Mouse (Mus musculus) heart, adult 2 months (tissue): ENCODE data around the gene Sox8. TPM values are rescaled to one million over a fixed set of nuclear protein-coding genes. Genes with fewer than 3 reads are reported as not detected.

Experiments used
- DNase-seq, 2 experiments: peaks; one replicate each; pipeline ENCODE4 v3.0.0; 2021
- H3K27ac ChIP-seq: fragments of 200-600 bp; 2 replicates; pipeline ENCODE4 v1.8.1; 2022
- H3K27me3 ChIP-seq: fragments of 200-500 bp; 2 replicates; pipeline ENCODE4 v1.6.1; 2012; ENCODE audit warnings: mild to moderate bottlenecking, low read length, inconsistent platforms, mixed read lengths; ENCODE audit not compliant: control insufficient read depth, insufficient read depth
- H3K36me3 ChIP-seq: fragments of 200-500 bp; 2 replicates; pipeline ENCODE4 v1.6.1; 2012; ENCODE audit warnings: low read length, inconsistent platforms; ENCODE audit not compliant: control insufficient read depth, insufficient read depth
- H3K4me1 ChIP-seq: fragments of 200-500 bp; 2 replicates; pipeline ENCODE4 v1.6.1; 2011; ENCODE audit warnings: low read length; ENCODE audit not compliant: control insufficient read depth, insufficient read depth
- H3K4me3 ChIP-seq: fragments of 200-600 bp; 2 replicates; pipeline ENCODE4 v1.8.1; 2022
- H3K79me2 ChIP-seq: fragments of 200-500 bp; replicated peaks from 2 replicates; pipeline ENCODE4 v1.6.1; 2012; ENCODE audit warnings: mild to moderate bottlenecking, inconsistent platforms, low read length, moderate library complexity, mixed read lengths; ENCODE audit not compliant: control insufficient read depth, insufficient read depth
- H3K9ac ChIP-seq: fragments of 200-500 bp; 2 replicates; pipeline ENCODE4 v1.6.1; 2012; ENCODE audit warnings: low read depth, mild to moderate bottlenecking, control low read depth, inconsistent platforms, low read length, mixed read lengths
- CTCF ChIP-seq: fragments of 200-600 bp; IDR thresholded peaks from 2 replicates; pipeline ENCODE4 v1.8.1; 2022; ENCODE audit warnings: antibody characterized with exemption, mild to moderate bottlenecking, moderate library complexity
- EP300 ChIP-seq: fragments of 200-500 bp; IDR thresholded peaks from 2 replicates; pipeline ENCODE4 v1.6.1; 2011; ENCODE audit warnings: low read depth, low read length, control low read depth; ENCODE audit not compliant: insufficient read depth
- POLR2A ChIP-seq: fragments of 200-500 bp; IDR thresholded peaks from 2 replicates; pipeline ENCODE4 v1.6.1; 2011; ENCODE audit warnings: mild to moderate bottlenecking, low read depth, low read length, control low read depth; ENCODE audit not compliant: insufficient read depth
- WGBS: fragments of 180-500 bp; shearing (Covaris S2); methylation state at CpG from one replicate; pipeline ENCODE4 v1.1.7; 2018; 5-methylcytosine and 5-hydroxymethylcytosine counted together
- intact Hi-C: fragments of 180-260 bp; cut with DNase I; formaldehyde crosslinking; loops from one replicate; pipeline ENCODE4 v1.15.1; 2025
- polyA plus RNA-seq: library from polyadenylated mRNA; depleted of rRNA; stranded (reverse); fragments of >200 nt; gene quantifications from 2 replicates; pipeline ENCODE4 v1.2.3, GENCODE M21; 2012; rRNA removed
- total RNA-seq, 2 experiments: library from RNA; stranded (reverse); gene quantifications; 2 replicates each; pipeline ENCODE4 v1.2.3; 2021

Sox8 gene
- total and polyA plus RNA-seq, 3 experiments = 0.30 to 0.57 (median 0.44) TPM

GRCm38 (mm10) chr17:25520492-25520891 is 50.0 kb downstream of the Sox8 start:
- no peak for DNase-seq

GRCm38 (mm10) chr17:25519511-25519910 is 51.0 kb downstream of the Sox8 start:
- DNase-seq = no peak
- 85% methylated on average over 5 of the region's 5 CpGs for WGBS
- TF ChIP-seq POLR2A (no peak), EP300 (no peak), CTCF (no peak)
- H3K4me3 ChIP-seq = no peak overlapping the region
- intact Hi-C loops = no loop called here
- no peaks in the 10 kb centered on the region for H3K27me3 ChIP-seq
- H3K27ac ChIP-seq = no peak overlapping the region
- no peaks in the 10 kb centered on the region for H3K4me1 ChIP-seq
- H3K9ac ChIP-seq = no peak overlapping the region
- H3K36me3 ChIP-seq = no peaks in the 10 kb centered on the region
- H3K79me2 ChIP-seq = no peaks in the 10 kb centered on the region

More at GRCm38 (mm10) chr17:25520492-25520891, 50.0 kb downstream of the Sox8 start:
- no peaks in the 10 kb centered on the region for H3K79me2 ChIP-seq
- no peak overlapping the region for H3K27ac ChIP-seq
- no peak overlapping the region for H3K4me3 ChIP-seq
- H3K36me3 ChIP-seq = no peaks in the 10 kb centered on the region
- no peaks in the 10 kb centered on the region for H3K27me3 ChIP-seq
- WGBS = 40% methylated on average over 9 of the region's 9 CpGs
- intact Hi-C loops = no loop called here
- H3K4me1 ChIP-seq = no peaks in the 10 kb centered on the region
- TF ChIP-seq CTCF (no peak), EP300 (no peak)
- no peak overlapping the region for H3K9ac ChIP-seq

GRCm38 (mm10) chr17:25518144-25518543 is 52.3 kb downstream of the Sox8 start:
- 86% methylated on average over 17 of the region's 17 CpGs for WGBS
- TF ChIP-seq POLR2A (no peak), EP300 (no peak), CTCF (no peak)
- intact Hi-C loops = no loop called here
- H3K79me2 ChIP-seq = no peaks in the 10 kb centered on the region
- DNase-seq = no peak
- H3K4me3 ChIP-seq = no peak overlapping the region
- no peaks in the 10 kb centered on the region for H3K27me3 ChIP-seq
- H3K36me3 ChIP-seq = no peaks in the 10 kb centered on the region
- H3K4me1 ChIP-seq = no peaks in the 10 kb centered on the region
- no peak overlapping the region for H3K27ac ChIP-seq
- no peak overlapping the region for H3K9ac ChIP-seq

GRCm38 (mm10) chr17:25516315-25516714 is 54.2 kb downstream of the Sox8 start:
- TF ChIP-seq POLR2A (no peak), EP300 (no peak), CTCF (no peak)
- Histone ChIP-seq H3K4me3 (no peak overlapping the region), H3K27me3 (no peaks in the 10 kb centered on the region), H3K27ac (no peak overlapping the region), H3K36me3 (no peaks in the 10 kb centered on the region), H3K9ac (no peak overlapping the region), H3K4me1 (no peaks in the 10 kb centered on the region), H3K79me2 (no peaks in the 10 kb centered on the region)
- no peak for DNase-seq
- intact Hi-C loops = no loop called here
- WGBS = 14% methylated on average over 5 of the region's 5 CpGs

Other genes with a start within 250 kb of the Sox8 start
- gene Tpsab1, start 225.1 kb downstream of the Sox8 start, total RNA-seq = under 1 TPM; 0.70 to 0.82 TPM
- gene Tpsab1, start 225.1 kb downstream of the Sox8 start, polyA plus RNA-seq = 0.12 and 0.31 TPM in 2 replicates
- 1 to 10 TPM; 1.4 to 2.5 TPM for gene Tpsb2, start 204.4 kb downstream of the Sox8 start, total RNA-seq
- 6.3 and 8.2 TPM in 2 replicates for gene Tpsb2, start 204.4 kb downstream of the Sox8 start, polyA plus RNA-seq
- gene Tpsg1, start 201.4 kb downstream of the Sox8 start, total RNA-seq = not detected
- 0.47 and 0.61 TPM in 2 replicates for gene Tpsg1, start 201.4 kb downstream of the Sox8 start, polyA plus RNA-seq
- 1 to 10 TPM; 4.5 to 5.5 TPM for gene Cacna1h, start 136.9 kb downstream of the Sox8 start, total RNA-seq
- 20.4 and 23.2 TPM in 2 replicates for gene Cacna1h, start 136.9 kb downstream of the Sox8 start, polyA plus RNA-seq
- not detected for gene Tekt4, start 116.1 kb downstream of the Sox8 start, total RNA-seq
- gene Tekt4, start 116.1 kb downstream of the Sox8 start, polyA plus RNA-seq = 0.61 and 1.2 TPM in 2 replicates
- gene Sstr5, start 73.4 kb downstream of the Sox8 start, total RNA-seq = not detected
- gene Sstr5, start 73.4 kb downstream of the Sox8 start, polyA plus RNA-seq = not detected in 2 replicates
- gene Lmf1, start 8.4 kb upstream of the Sox8 start, total RNA-seq = 10 to 100 TPM; 28.7 to 33.5 TPM
- 32.7 and 41.8 TPM in 2 replicates for gene Lmf1, start 8.4 kb upstream of the Sox8 start, polyA plus RNA-seq
- gene Gng13, start 146.5 kb upstream of the Sox8 start, total RNA-seq = under 1 TPM in 1 of 2 experiments, not detected in 1; 0.81 TPM
- gene Gng13, start 146.5 kb upstream of the Sox8 start, polyA plus RNA-seq = 0.27 and 0.35 TPM in 2 replicates
- 1 to 10 TPM; 1.3 to 1.6 TPM for gene Chtf18, start 156.7 kb upstream of the Sox8 start, total RNA-seq
- gene Chtf18, start 156.7 kb upstream of the Sox8 start, polyA plus RNA-seq = 0.85 and 1.7 TPM in 2 replicates
- 1 to 10 TPM; 4.2 to 5.1 TPM for gene Rpusd1, start 157.0 kb upstream of the Sox8 start, total RNA-seq
- 18.0 and 18.3 TPM in 2 replicates for gene Rpusd1, start 157.0 kb upstream of the Sox8 start, polyA plus RNA-seq
- gene Mslnl, start 165.4 kb upstream of the Sox8 start, total RNA-seq = not detected
- gene Mslnl, start 165.4 kb upstream of the Sox8 start, polyA plus RNA-seq = 0.10 and 0.26 TPM in 2 replicates
- 10 to 100 TPM; 13.2 to 16.6 TPM for gene Msln, start 183.7 kb upstream of the Sox8 start, total RNA-seq
- gene Msln, start 183.7 kb upstream of the Sox8 start, polyA plus RNA-seq = 24.7 and 25.6 TPM in 2 replicates
- gene Narfl, start 203.1 kb upstream of the Sox8 start, total RNA-seq = 10 to 100 TPM; 42.1 to 45.1 TPM
- gene Narfl, start 203.1 kb upstream of the Sox8 start, polyA plus RNA-seq = 36.4 and 52.6 TPM in 2 replicates
- 1 to 10 TPM; 6.4 to 7.7 TPM for gene Haghl, start 215.0 kb upstream of the Sox8 start, total RNA-seq
- gene Haghl, start 215.0 kb upstream of the Sox8 start, polyA plus RNA-seq = 19.5 and 23.4 TPM in 2 replicates
- not detected for gene Ccdc78, start 215.9 kb upstream of the Sox8 start, total RNA-seq
- gene Ccdc78, start 215.9 kb upstream of the Sox8 start, polyA plus RNA-seq = 1.1 TPM in 1 of 2 replicates, not detected in the other
- gene Fam173a, start 222.2 kb upstream of the Sox8 start, total RNA-seq = 10 to 100 TPM; 30.8 to 38.3 TPM
- 49.7 and 63.6 TPM in 2 replicates for gene Fam173a, start 222.2 kb upstream of the Sox8 start, polyA plus RNA-seq
- gene AC134908.4, start 225.0 kb upstream of the Sox8 start, total RNA-seq = not detected
- not detected in 2 replicates for gene AC134908.4, start 225.0 kb upstream of the Sox8 start, polyA plus RNA-seq
- gene Metrn, start 226.4 kb upstream of the Sox8 start, total RNA-seq = 10 to 100 TPM; 49.0 to 54.6 TPM
- 43.3 and 47.9 TPM in 2 replicates for gene Metrn, start 226.4 kb upstream of the Sox8 start, polyA plus RNA-seq
- 1 to 10 TPM; 1.1 to 1.4 TPM for gene Fbxl16, start 238.4 kb upstream of the Sox8 start, total RNA-seq
- gene Fbxl16, start 238.4 kb upstream of the Sox8 start, polyA plus RNA-seq = 2.3 and 3.2 TPM in 2 replicates